In the genomic region with DNA sequence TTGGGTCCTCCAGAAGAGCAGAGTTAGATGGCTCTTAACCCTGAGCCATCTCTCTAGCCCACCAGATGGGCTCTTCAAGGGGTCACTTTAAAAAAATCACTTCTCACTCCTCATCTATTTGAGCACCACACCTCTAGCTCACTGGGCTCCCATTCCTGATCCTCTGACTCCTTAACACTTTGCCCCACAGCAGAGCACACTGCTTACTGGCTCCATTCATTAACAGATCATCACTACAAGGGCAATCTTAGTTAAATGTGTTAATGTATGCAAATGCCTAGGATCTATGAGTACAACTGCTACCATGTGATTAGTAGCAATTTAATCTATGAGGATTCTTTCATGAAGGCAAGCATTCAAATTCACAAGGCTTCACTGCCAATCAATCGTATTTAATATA, we compare ENCODE assay signal across 18 mouse cellular contexts.
"Had no signal": no experiment of that assay in that cellular context is flagged by ENCODE, and none has a peak within 500 bp of the region (broad histone marks: within the 10 kb centered on the region; RNA-seq: fewer than 3 reads in every experiment).

No protein-coding gene starts in this region.

- H3K27ac ChIP-seq: midbrain, embryonic 12.5 days; neural tube, embryonic 13.5 days; neural tube, embryonic 15.5 days had no signal

- H3K9me3 ChIP-seq: midbrain, embryonic 12.5 days; neural tube, embryonic 13.5 days; neural tube, embryonic 15.5 days had no signal

- H3K27me3 ChIP-seq: midbrain, embryonic 12.5 days; neural tube, embryonic 13.5 days; neural tube, embryonic 15.5 days had no signal

- H3K4me3 ChIP-seq: midbrain, embryonic 12.5 days; myocyte; neural tube, embryonic 13.5 days; neural tube, embryonic 15.5 days had no signal

- H3K9ac ChIP-seq: liver, postnatal 0 days; lung, embryonic 14.5 days; midbrain, embryonic 12.5 days; neural tube, embryonic 13.5 days; neural tube, embryonic 15.5 days had no signal

- DNase-seq: liver, postnatal 0 days; lung, embryonic 14.5 days; lung, postnatal 10 days; lung, postnatal 4 days; midbrain, embryonic 14.5 days; retina, postnatal 1 day; right cerebral cortex, adult 18-20 months; right cerebral cortex, postnatal 25 days; right cerebral cortex, postnatal 4 days; spleen, adult 18-20 months; thymus, adult 18-20 months; thymus, postnatal 14 days; thymus, postnatal 36 days had no signal

- ATAC-seq: liver, postnatal 0 days; midbrain, embryonic 16.5 days had no signal

- H3K4me1 ChIP-seq: neural tube, embryonic 15.5 days had no signal

- H3K4me2 ChIP-seq: lung, embryonic 14.5 days; midbrain, embryonic 12.5 days; neural tube, embryonic 13.5 days; neural tube, embryonic 15.5 days had no signal
